Mouse (Mus musculus) embryo, embryonic 11.5 days (tissue): Measurements from ENCODE around the gene Sgpp2.

Source experiments
- DNase-seq: peaks from one replicate; pipeline ENCODE4 v3.0.0-alpha.2; 2012; ENCODE audit warnings: low read depth, low spot score

Gene Sgpp2

DNA sequence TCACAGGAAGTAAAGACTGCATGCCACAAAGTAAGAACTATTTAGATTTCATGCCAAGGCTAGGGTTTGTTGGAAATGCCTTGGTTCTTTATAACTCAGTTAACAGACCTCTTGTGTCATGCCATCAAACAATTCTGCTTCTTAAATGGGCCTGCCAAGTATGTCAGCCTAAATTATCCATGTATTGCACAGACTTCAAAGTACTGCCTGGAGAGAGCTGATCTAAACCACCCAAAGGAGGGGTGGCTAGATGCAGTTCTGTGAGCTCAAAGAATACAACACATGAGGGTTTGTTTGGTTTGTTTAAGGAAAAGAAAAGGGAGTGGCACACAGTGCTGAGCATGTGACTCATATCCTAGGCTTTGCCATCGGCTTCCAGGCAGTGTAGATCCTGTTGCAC is 137.9 kb downstream of the Sgpp2 start:
- no peak for DNase-seq

DNA sequence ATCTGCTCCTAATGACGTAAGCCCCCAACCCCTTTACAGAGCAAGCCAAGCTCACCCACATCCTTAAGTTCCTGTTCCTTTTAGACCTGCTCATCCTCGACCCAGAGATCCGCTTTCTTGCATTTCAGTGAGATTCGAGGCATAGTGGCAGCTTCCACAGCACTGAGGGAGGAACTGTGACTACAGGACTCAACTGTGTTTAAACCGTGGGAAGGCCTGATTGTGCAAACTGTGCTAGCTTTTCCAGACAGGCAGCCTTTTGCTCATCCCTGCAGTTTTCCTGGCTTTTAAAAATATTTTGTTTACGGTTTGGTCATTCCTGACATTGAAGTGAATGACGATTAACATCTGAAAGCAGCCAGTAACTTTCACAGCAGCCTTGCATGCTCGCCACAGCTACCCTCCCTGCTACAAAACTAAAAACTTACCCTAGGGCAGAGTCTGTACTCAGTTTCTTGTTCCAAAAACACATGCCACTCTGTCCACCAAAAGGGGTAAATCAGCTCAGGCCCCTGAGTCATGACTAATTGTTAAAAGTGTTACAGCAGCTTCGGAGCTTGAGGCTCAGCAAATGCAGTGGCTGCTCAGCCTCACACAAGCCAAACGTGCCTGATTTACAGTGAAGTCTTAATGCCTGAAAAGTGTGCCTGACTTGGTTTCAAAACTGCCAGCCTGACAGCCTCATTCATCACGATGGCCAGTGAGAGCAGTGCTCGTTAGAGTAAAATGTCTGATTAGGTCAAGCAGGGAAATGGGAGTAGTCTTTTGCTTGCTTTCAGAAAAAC is 141.1 kb downstream of the Sgpp2 start:
- no peak for DNase-seq

DNA sequence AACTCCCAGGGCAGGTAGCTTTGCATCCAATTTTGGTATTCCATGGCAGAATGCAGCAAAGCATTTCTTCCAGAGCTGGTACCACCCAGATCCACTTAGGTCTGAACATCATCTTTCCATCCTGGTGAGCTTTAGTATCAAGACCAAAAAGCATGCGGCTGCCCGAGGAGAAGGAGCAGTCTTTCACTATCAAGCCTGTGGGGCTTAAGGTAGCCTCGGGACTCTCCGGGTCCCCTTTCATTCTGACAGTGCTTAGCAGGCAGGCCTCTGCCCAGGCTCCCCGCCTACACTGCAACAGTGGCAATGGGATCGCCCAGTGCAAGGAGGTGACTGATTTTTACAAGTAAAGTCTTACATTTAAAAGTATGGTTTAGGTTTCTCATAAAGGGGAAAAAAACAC is 142.4 kb downstream of the Sgpp2 start:
- DNase-seq = no peak

DNA sequence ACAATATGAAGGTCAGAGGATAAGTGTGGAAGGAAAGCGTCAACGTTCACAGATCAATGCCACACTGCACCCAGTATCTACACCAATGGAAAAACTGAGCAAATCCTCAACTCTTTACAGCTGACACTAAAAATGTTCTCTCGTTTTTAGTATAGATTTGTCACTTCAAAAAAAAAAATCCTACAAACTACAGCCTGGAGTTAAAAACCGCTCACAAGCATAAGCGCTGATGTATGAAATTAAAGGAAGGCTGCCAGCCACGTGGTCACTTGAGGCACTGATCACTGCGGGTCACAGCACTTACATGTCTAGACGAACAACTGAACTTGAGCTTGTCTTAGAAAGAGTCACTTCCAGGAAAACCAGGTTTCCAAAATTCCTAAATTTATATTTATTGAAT is 143.7 kb downstream of the Sgpp2 start:
- no peak for DNase-seq

DNA sequence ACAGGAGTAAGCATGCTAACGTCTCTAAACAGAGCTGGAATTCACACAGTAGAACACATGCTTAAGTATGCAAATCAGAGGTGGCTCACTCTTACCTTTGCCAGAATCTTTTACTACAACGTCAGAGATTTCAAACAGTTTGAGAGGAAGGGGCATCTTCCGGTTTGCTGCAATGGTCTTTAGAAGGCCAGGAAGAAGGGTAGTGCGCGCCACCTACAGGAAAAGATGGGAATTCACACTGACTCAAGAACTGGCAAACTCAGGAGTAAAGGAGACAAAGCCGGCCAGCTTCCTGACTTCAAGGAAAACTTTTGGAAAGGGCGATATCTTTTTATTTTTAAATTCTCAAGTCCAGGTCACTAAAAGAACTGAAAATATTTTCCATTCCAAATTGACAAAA is 144.5 kb downstream of the Sgpp2 start:
- peak; percentile 48 for DNase-seq
